ENCODE assay signal across 25 mouse cellular contexts in genomic region chr8:94379686-94380085, GRCm38 (mm10). TPM values are rescaled to one million over a fixed set of nuclear protein-coding genes. Genes with fewer than 3 reads are reported as not detected.
"Had no signal": no experiment of that assay in that cellular context is flagged by ENCODE, and none has a peak within 500 bp of the region (broad histone marks: within the 10 kb centered on the region; RNA-seq: fewer than 3 reads in every experiment).

No protein-coding gene starts in this region.

- H3K36me3 ChIP-seq: heart, embryonic 10.5 days; heart, embryonic 12.5 days; hindbrain, embryonic 10.5 days; hindbrain, embryonic 12.5 days; intestine, embryonic 15.5 days; limb, embryonic 10.5 days; limb, embryonic 12.5 days had no signal

- H3K9me3 ChIP-seq: heart, embryonic 10.5 days; heart, embryonic 12.5 days; hindbrain, embryonic 10.5 days; hindbrain, embryonic 12.5 days; intestine, embryonic 15.5 days; limb, embryonic 10.5 days; limb, embryonic 12.5 days had no signal

- H3K4me1 ChIP-seq: hindbrain, embryonic 10.5 days; hindbrain, embryonic 12.5 days had no signal

- ATAC-seq: forebrain, postnatal 0 days; hindbrain, embryonic 16.5 days; inflammation-experienced regulatory T-cells, adult 6 months; intestine, embryonic 15.5 days; intestine, postnatal 0 days had no signal

- H3K9ac ChIP-seq: forebrain, postnatal 0 days; heart, embryonic 12.5 days; hindbrain, embryonic 12.5 days; hindbrain, embryonic 14.5 days; intestine, embryonic 15.5 days; limb, embryonic 12.5 days had no signal

- H3K4me3 ChIP-seq: heart, embryonic 10.5 days; heart, embryonic 12.5 days; hindbrain, embryonic 10.5 days; hindbrain, embryonic 12.5 days; intestine, embryonic 15.5 days; layer of hippocampus, adult 2 months; left cerebral cortex, adult 2 months; limb, embryonic 10.5 days; limb, embryonic 12.5 days had no signal

- H3K27ac ChIP-seq: hindbrain, embryonic 10.5 days; hindbrain, embryonic 12.5 days; hindbrain, embryonic 14.5 days; intestine, embryonic 15.5 days; layer of hippocampus, adult 2 months; left cerebral cortex, adult 2 months; limb, embryonic 10.5 days; limb, embryonic 12.5 days had no signal

- DNase-seq: forebrain, postnatal 0 days; gastrocnemius, postnatal 25 days; heart, postnatal 10 days; heart, postnatal 4 days; kidney, adult 18-20 months; kidney, postnatal 10 days; kidney, postnatal 25 days; kidney, postnatal 4 days had no signal

- H3K27me3 ChIP-seq: heart, embryonic 12.5 days; hindbrain, embryonic 12.5 days; intestine, embryonic 15.5 days; limb, embryonic 12.5 days had no signal

- H3K4me2 ChIP-seq: heart, embryonic 12.5 days; hindbrain, embryonic 12.5 days; hindbrain, embryonic 14.5 days; intestine, embryonic 15.5 days; limb, embryonic 12.5 days had no signal

RNA-seq across cellular contexts. Expression of gene Slc12a3, which starts 50.7 kb away (rescaled TPM):
- total RNA-seq: gastrocnemius, adult 8-10 months; gastrocnemius, postnatal 25 days; granulocyte monocyte progenitor cell, adult 5-6 weeks had no signal
- polyA plus RNA-seq: heart, embryonic 14.5 days; heart, embryonic 16.5 days; hindbrain, embryonic 12.5 days; limb, embryonic 10.5 days; limb, embryonic 12.5 days had no signal

RNA-seq across cellular contexts. Expression of gene Nlrc5, which starts 54.5 kb away (rescaled TPM):
- polyA plus RNA-seq: heart, embryonic 10.5 days; limb, embryonic 10.5 days had no signal
